Mouse (Mus musculus): Measurements from ENCODE around the gene Slc10a1. TPM values are rescaled to one million over a fixed set of nuclear protein-coding genes. Genes with fewer than 3 reads are reported as not detected.

Gene Slc10a1
- 0.57 and 0.60 TPM in 2 replicates for polyA plus RNA-seq (2016; fragmentation: Nextera tagmentation; extraction: Ambion mirVana)

GRCm38 (mm10) chr12:80968605-80969004, at the start of gene Slc10a1:
Slc10a1 (minus strand) TSS chr12:80968705.
- no peak for ATAC-seq
- H3K4me1 ChIP-seq: no peaks in the 10 kb centered on the region
- no peak within 1 kb of the TSS for H3K9ac ChIP-seq
- WGBS (ENCODE audit: insufficient replicate concordance): 68% methylated on average over 5 of the region's 5 CpGs
- H3K4me3 ChIP-seq: no peak within 1 kb of the TSS
- H3K27ac ChIP-seq: no peak within 1 kb of the TSS
- H3K36me3 ChIP-seq: no peaks in the 10 kb centered on the region
- no peak within 1 kb of the TSS for H3K4me2 ChIP-seq
- 0 out of 2 replicates have a peak, but pooled peaks cover 6% of the 10 kb centered on the region for H3K27me3 ChIP-seq (replicated peaks)
- no peaks in the 10 kb centered on the region for H3K9me3 ChIP-seq (replicated peaks)

GRCm38 (mm10) chr12:81017624-81018023, 49.1 kb upstream of the Slc10a1 start:
- no peaks in the 10 kb centered on the region for H3K4me1 ChIP-seq
- H3K9ac ChIP-seq: no peak overlapping the region
- no peaks in the 10 kb centered on the region for H3K9me3 ChIP-seq (replicated peaks)
- H3K4me2 ChIP-seq: no peak overlapping the region
- no peak overlapping the region for H3K27ac ChIP-seq
- H3K36me3 ChIP-seq: no peaks in the 10 kb centered on the region
- WGBS (ENCODE audit: insufficient replicate concordance): 80% methylated on average over 12 of the region's 12 CpGs
- no peaks in the 10 kb centered on the region for H3K27me3 ChIP-seq (replicated peaks)
- no peak for ATAC-seq
- no peak overlapping the region for H3K4me3 ChIP-seq

GRCm38 (mm10) chr12:81013496-81013895, 45.0 kb upstream of the Slc10a1 start:
- Histone ChIP-seq H3K27me3 (replicated peaks) (no peaks in the 10 kb centered on the region), H3K9ac (no peak overlapping the region), H3K36me3 (no peaks in the 10 kb centered on the region), H3K4me2 (no peak overlapping the region), H3K9me3 (replicated peaks) (no peaks in the 10 kb centered on the region), H3K4me1 (no peaks in the 10 kb centered on the region), H3K4me3 (no peak overlapping the region), H3K27ac (no peak overlapping the region)
- ATAC-seq: no peak
- WGBS (ENCODE audit: insufficient replicate concordance): 66% methylated on average over 11 of the region's 11 CpGs

GRCm38 (mm10) chr12:81011994-81012393, 43.5 kb upstream of the Slc10a1 start:
- 61% methylated on average over 2 of the region's 2 CpGs for WGBS (ENCODE audit: insufficient replicate concordance)
- no peak overlapping the region for H3K9ac ChIP-seq
- no peaks in the 10 kb centered on the region for H3K27me3 ChIP-seq (replicated peaks)
- H3K4me2 ChIP-seq: no peak overlapping the region
- no peaks in the 10 kb centered on the region for H3K9me3 ChIP-seq (replicated peaks)
- no peak overlapping the region for H3K4me3 ChIP-seq
- no peak overlapping the region for H3K27ac ChIP-seq
- no peaks in the 10 kb centered on the region for H3K4me1 ChIP-seq
- ATAC-seq: no peak
- H3K36me3 ChIP-seq: no peaks in the 10 kb centered on the region

GRCm38 (mm10) chr12:81009813-81010212, 41.3 kb upstream of the Slc10a1 start:
- 37% methylated on average over 3 of the region's 3 CpGs for WGBS (ENCODE audit: insufficient replicate concordance)
- H3K4me2 ChIP-seq: no peak overlapping the region
- H3K9ac ChIP-seq: no peak overlapping the region
- ATAC-seq: no peak
- no peaks in the 10 kb centered on the region for H3K9me3 ChIP-seq (replicated peaks)
- H3K27me3 ChIP-seq (replicated peaks): no peaks in the 10 kb centered on the region
- no peaks in the 10 kb centered on the region for H3K4me1 ChIP-seq
- no peak overlapping the region for H3K4me3 ChIP-seq
- H3K27ac ChIP-seq: no peak overlapping the region
- no peaks in the 10 kb centered on the region for H3K36me3 ChIP-seq

- no peak overlapping the region for H3K4me2 ChIP-seq
- no peak overlapping the region for H3K27ac ChIP-seq
- H3K9me3 ChIP-seq (replicated peaks): no peaks in the 10 kb centered on the region
- H3K36me3 ChIP-seq: no peaks in the 10 kb centered on the region
- H3K27me3 ChIP-seq (replicated peaks): peaks cover 28% of the 10 kb centered on the region
- no peak overlapping the region for H3K9ac ChIP-seq
- ATAC-seq: no peak
- WGBS (ENCODE audit: insufficient replicate concordance): 61% methylated on average over 13 of the region's 13 CpGs
- H3K4me1 ChIP-seq: no peaks in the 10 kb centered on the region
- no peak overlapping the region for H3K4me3 ChIP-seq
These were observed 34.5 kb upstream of the Slc10a1 start for GRCm38 (mm10) chr12:81002841-81003635.

- no peaks in the 10 kb centered on the region for H3K9me3 ChIP-seq (replicated peaks)
- H3K4me3 ChIP-seq: no peak overlapping the region
- H3K4me2 ChIP-seq: no peak overlapping the region
- H3K27ac ChIP-seq: no peak overlapping the region
- H3K4me1 ChIP-seq: no peaks in the 10 kb centered on the region
- no peak overlapping the region for H3K9ac ChIP-seq
- no peaks in the 10 kb centered on the region for H3K36me3 ChIP-seq
- ATAC-seq: no peak
- H3K27me3 ChIP-seq (replicated peaks): peaks cover 33% of the 10 kb centered on the region
- 51% methylated on average over 4 of the region's 4 CpGs for WGBS (ENCODE audit: insufficient replicate concordance)
These were observed 32.4 kb upstream of the Slc10a1 start for GRCm38 (mm10) chr12:81000924-81001323.

GRCm38 (mm10) chr12:80998528-80999221, 30.2 kb upstream of the Slc10a1 start:
- WGBS (ENCODE audit: insufficient replicate concordance): 10% methylated on average over 33 of the region's 33 CpGs
- no peak overlapping the region for H3K27ac ChIP-seq

GRCm38 (mm10) chr12:80997652-80998051, 29.1 kb upstream of the Slc10a1 start:
- no peak for ATAC-seq
- H3K9me3 ChIP-seq (replicated peaks): no peaks in the 10 kb centered on the region
- H3K27ac ChIP-seq: no peak overlapping the region
- 77% methylated on average over 4 of the region's 4 CpGs for WGBS (ENCODE audit: insufficient replicate concordance)
- no peaks in the 10 kb centered on the region for H3K36me3 ChIP-seq
- no peak overlapping the region for H3K4me3 ChIP-seq
- peaks cover 27% of the 10 kb centered on the region for H3K27me3 ChIP-seq (replicated peaks)
- no peak overlapping the region for H3K9ac ChIP-seq
- H3K4me2 ChIP-seq: no peak overlapping the region
- H3K4me1 ChIP-seq: no peaks in the 10 kb centered on the region

More at GRCm38 (mm10) chr12:80998528-80999221, 30.2 kb upstream of the Slc10a1 start:
- Histone ChIP-seq H3K9ac (no peak overlapping the region), H3K36me3 (no peaks in the 10 kb centered on the region), H3K27me3 (replicated peaks) (peaks cover 33% of the 10 kb centered on the region), H3K4me2 (peak overlapping the region; percentile 41), H3K4me3 (no peak overlapping the region), H3K4me1 (no peaks in the 10 kb centered on the region), H3K9me3 (replicated peaks) (no peaks in the 10 kb centered on the region)
- ATAC-seq: no peak

- Histone ChIP-seq H3K9ac (no peak overlapping the region), H3K4me2 (no peak overlapping the region), H3K36me3 (no peaks in the 10 kb centered on the region), H3K9me3 (replicated peaks) (no peaks in the 10 kb centered on the region), H3K4me1 (no peaks in the 10 kb centered on the region), H3K4me3 (no peak overlapping the region), H3K27me3 (replicated peaks) (peaks cover 25% of the 10 kb centered on the region), H3K27ac (no peak overlapping the region)
- no peak for ATAC-seq
- WGBS (ENCODE audit: insufficient replicate concordance): 32% methylated on average over 4 of the region's 4 CpGs
These were observed 26.8 kb upstream of the Slc10a1 start for GRCm38 (mm10) chr12:80995326-80995725.

- Histone ChIP-seq H3K27me3 (replicated peaks) (peaks cover 11% of the 10 kb centered on the region), H3K36me3 (no peaks in the 10 kb centered on the region), H3K4me2 (no peak overlapping the region), H3K27ac (no peak overlapping the region), H3K9ac (no peak overlapping the region), H3K4me3 (no peak overlapping the region), H3K4me1 (no peaks in the 10 kb centered on the region), H3K9me3 (replicated peaks) (no peaks in the 10 kb centered on the region)
- WGBS (ENCODE audit: insufficient replicate concordance): 60% methylated on average over 1 of the region's 1 CpGs
- ATAC-seq: no peak
These were observed 25.3 kb upstream of the Slc10a1 start for GRCm38 (mm10) chr12:80993773-80994172.

- no peak for ATAC-seq
These were observed 24.1 kb upstream of the Slc10a1 start for GRCm38 (mm10) chr12:80992540-80993122.

More at GRCm38 (mm10) chr12:80992540-80993122, 24.1 kb upstream of the Slc10a1 start:
- no peaks in the 10 kb centered on the region for H3K9me3 ChIP-seq (replicated peaks)
- H3K4me1 ChIP-seq: no peaks in the 10 kb centered on the region
- H3K9ac ChIP-seq: no peak overlapping the region
- peaks cover 2% of the 10 kb centered on the region for H3K27me3 ChIP-seq (replicated peaks)
- H3K27ac ChIP-seq: no peak overlapping the region
- 69% methylated on average over 8 of the region's 8 CpGs for WGBS (ENCODE audit: insufficient replicate concordance)
- H3K4me3 ChIP-seq: no peak overlapping the region
- no peak overlapping the region for H3K4me2 ChIP-seq
- H3K36me3 ChIP-seq: no peaks in the 10 kb centered on the region

Measured in liver, embryonic 12.5 days (tissue).